Mouse (Mus musculus) erythroblast, embryonic 14.5 days (primary cell): ENCODE results near the gene Art1.

ENCODE experiments used
- GATA1 ChIP-seq: IDR thresholded peaks from 2 replicates; pipeline ENCODE4 v1.6.1; 2012; ENCODE audit warnings: low read length, inconsistent platforms, mixed read lengths
- TAL1 ChIP-seq: IDR thresholded peaks from 3 replicates; pipeline ENCODE4 v1.6.1; 2012; ENCODE audit warnings: low read length, inconsistent platforms, mixed read lengths

GRCm38 (mm10) chr7:102102696-102103095 lies 1.2 kb downstream of the Art1 start:
- TF ChIP-seq GATA1 (no peak), TAL1 (no peak)
